Mouse (Mus musculus) forelimb bud, embryonic 11.5 days (tissue): ENCODE measurements around the gene Krtcap3.
"Not testable (repeated sequence)": the region's sequence is repeated elsewhere in the genome, so short reads cannot be mapped to it uniquely, and the experiment has no call there.

Experiments
- DNase-seq: peaks from one replicate; pipeline ENCODE4 v3.0.0-alpha.2; 2012; ENCODE audit warnings: low read depth, low spot score

Krtcap3 gene

GRCm38 (mm10) chr5:31251541-31252101 is at the start of gene Krtcap3:
TSS of gene Krtcap3 (plus strand) at chr5:31251691.
- peak; percentile 53 for DNase-seq

GRCm38 (mm10) chr5:31201742-31202590 is 49.5 kb upstream of the Krtcap3 start, which contains the start of gene Zfp513:
TSS of gene Zfp513 (minus strand) at chr5:31202303.
- DNase-seq = peak; percentile 99

- DNase-seq = no peak
Observed at GRCm38 (mm10) chr5:31202933-31203332, 48.6 kb upstream of the Krtcap3 start.

DNA sequence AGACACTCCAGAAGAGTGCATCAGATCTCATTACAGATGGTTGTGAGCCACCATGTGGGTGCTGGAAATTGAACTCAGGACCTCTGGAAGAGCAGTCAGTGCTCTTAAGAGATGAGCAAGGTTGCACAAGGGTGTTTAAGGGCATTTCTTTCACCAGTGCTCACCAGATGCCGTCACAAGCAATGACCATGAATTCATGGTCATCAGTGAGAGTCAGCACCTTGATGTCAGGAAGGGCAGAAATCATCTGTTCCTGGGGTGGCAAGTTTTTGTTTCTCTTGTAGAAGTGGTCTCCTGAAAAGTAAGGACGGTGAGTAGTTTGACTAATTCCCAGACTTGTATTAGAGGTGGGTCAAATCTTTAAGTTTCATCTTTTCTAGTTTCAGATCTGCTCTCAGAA is 47.6 kb upstream of the Krtcap3 start:
- DNase-seq = no peak

GRCm38 (mm10) chr5:31204421-31204820 is 47.1 kb upstream of the Krtcap3 start:
- no peak for DNase-seq

GRCm38 (mm10) chr5:31216554-31216953 is 34.9 kb upstream of the Krtcap3 start:
- DNase-seq = not testable (repeated sequence)

GRCm38 (mm10) chr5:31218294-31218693 is 33.2 kb upstream of the Krtcap3 start:
- DNase-seq = no peak

DNA sequence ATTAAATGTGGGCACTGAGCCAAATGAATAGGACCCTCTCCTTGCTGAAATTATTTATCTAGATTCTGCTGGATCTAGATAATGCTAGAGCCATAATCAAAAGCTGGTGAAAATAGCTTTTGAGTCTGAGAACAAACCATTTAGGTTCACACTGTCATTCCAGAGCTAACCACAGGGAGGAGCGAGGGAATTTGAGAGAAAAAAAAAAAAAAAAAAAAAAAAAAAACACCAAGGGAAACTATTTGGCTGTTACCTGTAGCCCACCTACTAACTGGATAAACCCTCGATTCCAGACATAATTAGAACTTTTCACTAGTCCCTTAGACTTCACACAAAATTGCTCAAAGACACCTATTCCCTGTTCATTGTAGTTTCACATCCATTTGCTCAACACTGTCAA is 32.4 kb upstream of the Krtcap3 start:
- DNase-seq = peak; percentile 43

- DNase-seq = no peak
Observed at GRCm38 (mm10) chr5:31219474-31219873, 32.0 kb upstream of the Krtcap3 start.

GRCm38 (mm10) chr5:31219911-31220447 is 31.5 kb upstream of the Krtcap3 start:
- peak; percentile 48 for DNase-seq

GRCm38 (mm10) chr5:31220448-31221303 is 30.8 kb upstream of the Krtcap3 start, which contains the start of gene Ppm1g:
TSS of gene Ppm1g (minus strand) at chr5:31220687.
- DNase-seq = peak; percentile 95

DNA sequence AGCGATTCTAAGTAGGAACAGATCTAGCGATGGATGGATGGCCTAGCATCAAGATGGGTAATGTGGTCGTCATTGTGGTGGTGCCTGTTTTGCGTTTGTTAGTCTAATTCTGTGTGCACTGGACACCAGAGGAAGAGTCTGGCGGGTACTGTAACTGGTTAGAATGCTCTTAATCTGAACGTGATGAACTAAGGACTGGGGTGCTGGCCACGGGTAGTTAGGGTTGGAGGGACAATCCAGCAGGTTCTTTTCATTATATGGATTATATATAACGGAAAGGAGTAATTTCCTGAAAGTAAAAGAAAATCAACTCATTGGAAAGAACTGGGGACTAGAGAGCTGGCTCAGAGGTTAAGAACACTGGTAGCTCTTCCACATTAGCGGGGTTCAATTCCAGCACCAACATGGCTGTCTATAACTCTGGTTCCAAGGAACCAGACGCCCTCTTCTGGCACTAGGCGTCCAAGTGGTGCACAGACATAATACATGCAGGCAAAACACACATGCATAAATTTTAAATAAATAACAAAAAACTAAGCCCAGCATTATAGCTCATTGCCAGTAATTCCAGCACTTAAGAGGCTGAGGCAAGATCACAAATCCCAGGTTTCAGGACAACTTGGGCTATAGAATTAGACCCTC is 30.1 kb upstream of the Krtcap3 start:
- DNase-seq = peak; percentile 66

- no peak for DNase-seq
Observed at GRCm38 (mm10) chr5:31222696-31223095, 28.8 kb upstream of the Krtcap3 start.

DNA sequence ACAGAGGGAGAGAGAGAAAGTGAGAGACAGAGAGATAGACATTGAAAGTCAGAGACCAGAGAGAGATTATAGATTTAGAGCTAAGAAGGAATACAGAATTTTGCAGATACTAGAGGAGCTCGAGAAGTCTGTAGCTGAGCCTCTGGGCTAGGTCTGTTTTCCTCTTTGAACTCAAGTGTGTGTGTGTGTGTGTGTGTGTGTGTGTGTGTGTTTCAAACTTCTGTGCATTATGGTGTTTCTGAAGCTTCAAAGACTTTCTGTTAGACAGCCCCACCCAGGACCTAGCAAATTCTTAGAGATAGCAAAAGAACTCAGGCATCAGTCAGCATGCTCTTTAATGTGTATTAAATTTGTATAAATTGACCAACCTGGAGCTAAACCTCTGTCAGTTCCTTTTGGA is 24.9 kb upstream of the Krtcap3 start:
- DNase-seq = no peak

GRCm38 (mm10) chr5:31240637-31241521 is 10.6 kb upstream of the Krtcap3 start, which contains the start of the genes Nrbp1 and Gm9970:
TSS of gene Nrbp1 (plus strand) at chr5:31240864.
TSS of gene Gm9970 (minus strand) at chr5:31241232.
- DNase-seq = peak; percentile 93

DNA sequence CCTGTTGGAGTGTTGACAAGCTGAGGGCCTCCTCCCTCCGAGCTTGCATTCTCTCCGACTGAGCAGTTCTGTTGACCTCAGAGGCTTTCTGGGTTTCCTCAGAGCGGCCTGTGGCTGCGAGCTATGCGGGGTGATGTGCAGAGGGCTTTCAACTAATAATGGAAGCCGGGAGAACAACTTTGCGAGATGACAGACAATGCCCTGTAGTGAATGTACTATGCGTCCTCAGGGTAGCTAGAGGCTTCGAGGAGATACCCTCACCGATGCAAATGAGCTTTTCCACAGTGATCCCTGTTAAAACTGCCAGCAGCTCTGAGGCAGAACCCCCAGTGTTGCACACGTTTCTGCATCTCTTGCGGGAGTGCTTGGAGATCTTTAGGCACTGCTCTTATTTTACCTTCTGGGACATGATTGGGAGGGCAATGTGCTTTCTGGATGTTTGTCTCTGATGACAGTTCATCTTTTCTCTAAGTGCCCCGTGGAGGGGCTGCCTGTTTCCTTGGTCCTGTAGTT is 9.9 kb upstream of the Krtcap3 start:
- no peak for DNase-seq

DNA sequence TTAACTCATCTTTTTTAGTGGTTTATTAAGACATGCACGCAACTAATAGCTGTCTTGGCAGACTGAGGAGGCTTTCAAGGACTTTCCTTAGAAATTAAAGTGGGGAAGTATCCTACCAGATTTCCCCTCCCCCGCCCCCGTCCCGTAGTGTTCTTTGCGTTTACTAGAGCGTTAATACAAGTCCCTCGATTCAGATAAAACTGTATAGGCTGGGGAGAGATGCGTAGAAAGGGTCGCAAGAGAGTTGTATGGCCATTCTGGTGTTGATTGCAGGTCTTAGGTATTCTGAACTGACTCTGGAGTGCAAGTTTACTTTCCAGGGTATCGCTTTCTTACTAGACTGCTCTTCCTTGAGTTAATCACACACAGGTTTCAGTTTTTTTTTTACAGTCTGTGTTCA is 9.3 kb upstream of the Krtcap3 start:
- DNase-seq = no peak

DNA sequence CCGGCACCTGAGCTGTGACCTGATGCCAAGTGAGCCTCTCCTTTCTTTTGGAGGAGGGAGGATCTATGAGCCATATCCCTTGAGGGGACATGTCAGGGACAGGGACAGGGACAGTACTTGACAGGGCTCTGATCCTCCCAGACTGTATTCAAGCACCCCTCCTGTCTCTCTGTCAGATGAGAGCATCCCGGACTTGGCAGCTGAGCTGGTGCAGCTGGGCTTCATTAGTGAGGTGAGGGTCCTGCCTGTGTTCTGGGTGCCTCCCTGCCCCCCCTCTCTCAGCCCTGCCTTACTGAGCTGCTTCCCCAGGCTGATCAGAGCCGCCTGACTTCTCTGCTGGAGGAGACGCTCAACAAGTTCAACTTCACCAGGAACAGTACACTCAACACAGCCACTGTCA is 775 bp upstream of the Krtcap3 start:
- no peak for DNase-seq

DNA sequence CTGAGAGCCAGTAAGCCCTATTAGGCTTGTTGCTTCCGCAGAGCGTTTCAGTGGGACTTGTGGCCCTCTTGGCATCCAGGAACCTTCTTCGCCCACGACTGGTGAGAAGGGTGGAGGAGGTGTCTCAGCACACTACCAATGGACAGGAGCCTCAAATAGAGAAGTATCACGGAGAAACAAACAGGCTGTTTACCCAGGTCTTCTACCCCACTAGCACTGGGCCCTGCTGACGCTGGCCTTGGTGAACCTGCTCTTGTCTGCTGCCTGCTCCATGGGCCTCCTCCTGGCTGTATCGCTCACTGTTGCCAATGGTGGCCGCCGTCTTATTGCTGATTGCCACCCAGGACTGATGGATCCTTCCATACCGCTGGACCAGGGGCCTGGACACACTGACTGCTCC is 660 bp downstream of the Krtcap3 start:
- peak; percentile 5 for DNase-seq
